Comparison of ENCODE assay signal across 8 mouse cellular contexts in the genomic region with DNA sequence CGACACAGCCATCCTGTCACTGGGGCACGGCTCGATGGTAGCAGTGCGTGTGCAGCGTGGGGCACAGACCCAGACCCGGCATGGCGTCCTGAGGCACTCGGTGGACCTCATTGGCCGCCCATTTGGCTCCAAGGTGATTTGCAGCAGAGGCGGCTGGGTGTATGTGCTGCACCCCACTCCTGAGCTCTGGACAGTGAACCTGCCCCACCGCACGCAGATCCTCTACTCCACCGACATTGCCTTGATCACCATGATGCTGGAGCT. TPM values are rescaled to one million over a fixed set of nuclear protein-coding genes. Genes with fewer than 3 reads are reported as not detected.
DNase-seq lines count a peak whose midpoint lies in the region; ATAC-seq and TF ChIP-seq lines count a peak whose summit lies in the region.

No protein-coding gene starts in this region.

- ATAC-seq in lung, embryonic 14.5 days (ENCODE audit: insufficient read depth), result no peak
- ATAC-seq in erythroblast, adult 5-6 weeks (replicated peaks; ENCODE audit: low FRiP score, poor library complexity, severe bottlenecking), result 0 out of 2 replicates have a peak, but pooled peaks have one; percentile 9
- ATAC-seq in neural tube, embryonic 15.5 days (ENCODE audit: low FRiP score), result no peak

- peak overlapping the region; percentile 76 for H3K9ac ChIP-seq in lung, embryonic 14.5 days
- peak overlapping the region; percentile 76 for H3K9ac ChIP-seq in neural tube, embryonic 15.5 days (replicated peaks)

- no peak for TF ChIP-seq CTCF in lung, embryonic 14.5 days (IDR thresholded peaks at IDR 0.05; ENCODE audit: low read depth)

- DNase-seq in lung, embryonic 14.5 days, result no peak
- no peak for DNase-seq in lung, postnatal 25 days (ENCODE audit: low spot score)
- DNase-seq in limb, embryonic 10.5 days (ENCODE audit: low spot score), result no peak
- no peak for DNase-seq in layer of hippocampus, adult 8-10 months (ENCODE audit: low spot score in 2 of 2)
- no peak for DNase-seq in cerebellum, adult 9-10 months
- DNase-seq in cerebellum, postnatal 4 days (ENCODE audit: low spot score in 2 of 2), result no peak

- H3K36me3 ChIP-seq in lung, embryonic 14.5 days (ENCODE audit: insufficient read depth), result peaks cover 25% of the 10 kb centered on the region; the same call in 1 of the 2 replicates
- H3K36me3 ChIP-seq in limb, embryonic 10.5 days, result peaks cover 36% of the 10 kb centered on the region
- H3K36me3 ChIP-seq in neural tube, embryonic 15.5 days, result 0 out of 2 replicates have a peak, but pooled peaks cover 10% of the 10 kb centered on the region

- no peaks in the 10 kb centered on the region for H3K9me3 ChIP-seq in lung, embryonic 14.5 days (ENCODE audit: low read depth, low read length)
- H3K9me3 ChIP-seq in limb, embryonic 10.5 days (replicated peaks), result no peaks in the 10 kb centered on the region
- no peaks in the 10 kb centered on the region for H3K9me3 ChIP-seq in neural tube, embryonic 15.5 days (replicated peaks)

- H3K4me3 ChIP-seq in lung, embryonic 14.5 days (ENCODE audit: low read depth, low read length), result peak overlapping the region; percentile 66
- H3K4me3 ChIP-seq in limb, embryonic 10.5 days, result peak overlapping the region; percentile 90
- peak overlapping the region; percentile 84 for H3K4me3 ChIP-seq in neural tube, embryonic 15.5 days (replicated peaks)

- H3K27ac ChIP-seq in lung, embryonic 14.5 days (ENCODE audit: low read depth), result no peak overlapping the region
- H3K27ac ChIP-seq in limb, embryonic 10.5 days, result peak overlapping the region; percentile 90
- H3K27ac ChIP-seq in neural tube, embryonic 15.5 days (replicated peaks), result no peak overlapping the region; the same call in 1 of the 2 replicates

- 3% methylated on average over 13 of the region's 13 CpGs for WGBS in lung, embryonic 14.5 days
- 6% methylated on average over 13 of the region's 13 CpGs for WGBS in limb, embryonic 10.5 days
- 7% methylated on average over 13 of the region's 13 CpGs for WGBS in neural tube, embryonic 15.5 days

- peak overlapping the region; percentile 88 for H3K4me2 ChIP-seq in lung, embryonic 14.5 days
- H3K4me2 ChIP-seq in neural tube, embryonic 15.5 days, result peak overlapping the region; percentile 84

- peaks cover 5% of the 10 kb centered on the region; the same call in 1 of the 2 replicates for H3K27me3 ChIP-seq in lung, embryonic 14.5 days (ENCODE audit: insufficient read depth, low read length)
- H3K27me3 ChIP-seq in limb, embryonic 10.5 days (ENCODE audit: low read depth, poor library complexity, severe bottlenecking), result peaks cover 25% of the 10 kb centered on the region
- H3K27me3 ChIP-seq in neural tube, embryonic 15.5 days (replicated peaks), result 0 out of 2 replicates have a peak, but pooled peaks cover 3% of the 10 kb centered on the region

- H3K4me1 ChIP-seq in lung, embryonic 14.5 days (ENCODE audit: insufficient read depth), result 0 out of 2 replicates have a peak, but pooled peaks cover 4% of the 10 kb centered on the region
- H3K4me1 ChIP-seq in limb, embryonic 10.5 days, result peaks cover 22% of the 10 kb centered on the region
- peaks cover 28% of the 10 kb centered on the region for H3K4me1 ChIP-seq in neural tube, embryonic 15.5 days

RNA-seq across cellular contexts. Expression of a gene that starts 0.7 kb away (rescaled TPM):
- 8.7 and 9.3 TPM in 2 replicates for polyA plus RNA-seq in lung, embryonic 14.5 days (2014; fragmentation: Nextera tagmentation; extraction: Ambion mirVana)
- 3.1 and 5.6 TPM in 2 replicates for total RNA-seq in erythroblast, adult 5-6 weeks (2015; ENCODE audit: low replicate concordance)
- 0.84 and 3.7 TPM in 2 replicates for total RNA-seq in erythroblast, adult 5-6 weeks (2017; ENCODE audit: low replicate concordance)
- polyA plus RNA-seq in limb, embryonic 10.5 days (2016; fragmentation: Nextera tagmentation; extraction: Ambion mirVana), result 18.2 and 21.0 TPM in 2 replicates
- 9.6 and 10.8 TPM in 2 replicates for polyA plus RNA-seq in neural tube, embryonic 15.5 days (2015; fragmentation: Nextera tagmentation; extraction: Ambion mirVana)
- total RNA-seq in layer of hippocampus, adult 8-10 months (2022), result 10 to 100 TPM; 15.0 to 22.3 (median 19.5) TPM

RNA-seq across cellular contexts. Expression of a gene that starts 6.5 kb away (rescaled TPM):
- polyA plus RNA-seq in lung, embryonic 14.5 days (2014; fragmentation: Nextera tagmentation; extraction: Ambion mirVana), result 210 and 217 TPM in 2 replicates
- 6.9 and 9.4 TPM in 2 replicates for total RNA-seq in erythroblast, adult 5-6 weeks (2015; ENCODE audit: low replicate concordance)
- total RNA-seq in erythroblast, adult 5-6 weeks (2017; ENCODE audit: low replicate concordance), result 3.2 and 8.5 TPM in 2 replicates
- 46.5 and 55.9 TPM in 2 replicates for polyA plus RNA-seq in limb, embryonic 10.5 days (2016; fragmentation: Nextera tagmentation; extraction: Ambion mirVana)
- polyA plus RNA-seq in neural tube, embryonic 15.5 days (2015; fragmentation: Nextera tagmentation; extraction: Ambion mirVana), result 1,500 and 1,731 TPM in 2 replicates
- total RNA-seq in layer of hippocampus, adult 8-10 months (2022), result 1,000 to 10,000 TPM; 1,127 to 1,400 (median 1,206) TPM

RNA-seq across cellular contexts. Expression of a gene that starts 34.5 kb away (rescaled TPM):
- polyA plus RNA-seq in lung, embryonic 14.5 days (2014; fragmentation: Nextera tagmentation; extraction: Ambion mirVana), result 51.5 and 53.2 TPM in 2 replicates
- total RNA-seq in erythroblast, adult 5-6 weeks (2015; ENCODE audit: low replicate concordance), result 5.4 and 6.1 TPM in 2 replicates
- total RNA-seq in erythroblast, adult 5-6 weeks (2017; ENCODE audit: low replicate concordance), result 5.8 and 7.2 TPM in 2 replicates
- polyA plus RNA-seq in limb, embryonic 10.5 days (2016; fragmentation: Nextera tagmentation; extraction: Ambion mirVana), result 52.6 and 52.9 TPM in 2 replicates
- 61.5 and 65.2 TPM in 2 replicates for polyA plus RNA-seq in neural tube, embryonic 15.5 days (2015; fragmentation: Nextera tagmentation; extraction: Ambion mirVana)
- total RNA-seq in layer of hippocampus, adult 8-10 months (2022), result 10 to 100 TPM; 47.1 to 50.7 (median 48.3) TPM

RNA-seq across cellular contexts. Expression of a gene that starts 34.5 kb away (rescaled TPM):
- polyA plus RNA-seq in lung, embryonic 14.5 days (2014; fragmentation: Nextera tagmentation; extraction: Ambion mirVana), result 53.3 and 57.3 TPM in 2 replicates
- total RNA-seq in erythroblast, adult 5-6 weeks (2015; ENCODE audit: low replicate concordance), result 10.6 and 13.4 TPM in 2 replicates
- 5.8 and 11.0 TPM in 2 replicates for total RNA-seq in erythroblast, adult 5-6 weeks (2017; ENCODE audit: low replicate concordance)
- polyA plus RNA-seq in limb, embryonic 10.5 days (2016; fragmentation: Nextera tagmentation; extraction: Ambion mirVana), result 57.4 and 64.8 TPM in 2 replicates
- polyA plus RNA-seq in neural tube, embryonic 15.5 days (2015; fragmentation: Nextera tagmentation; extraction: Ambion mirVana), result 58.5 and 58.8 TPM in 2 replicates
- 10 to 100 TPM; 30.9 to 34.4 (median 33.7) TPM for total RNA-seq in layer of hippocampus, adult 8-10 months (2022)
